Mouse (Mus musculus): Measurements from ENCODE around the gene Tsga10ip.
A peak's percentile ranks its signal among the peaks of the same experiment; 100 is the strongest.

- TF ChIP-seq CTCF (IDR thresholded peaks at IDR 0.05) (peak; percentile 25), EP300 (IDR thresholded peaks at IDR 0.05) (no peak)
These were observed at the start of gene Tsga10ip for GRCm38 (mm10) chr19:5402293-5402692.
